7 mouse cellular contexts compared by ENCODE assay signal in the genomic region with DNA sequence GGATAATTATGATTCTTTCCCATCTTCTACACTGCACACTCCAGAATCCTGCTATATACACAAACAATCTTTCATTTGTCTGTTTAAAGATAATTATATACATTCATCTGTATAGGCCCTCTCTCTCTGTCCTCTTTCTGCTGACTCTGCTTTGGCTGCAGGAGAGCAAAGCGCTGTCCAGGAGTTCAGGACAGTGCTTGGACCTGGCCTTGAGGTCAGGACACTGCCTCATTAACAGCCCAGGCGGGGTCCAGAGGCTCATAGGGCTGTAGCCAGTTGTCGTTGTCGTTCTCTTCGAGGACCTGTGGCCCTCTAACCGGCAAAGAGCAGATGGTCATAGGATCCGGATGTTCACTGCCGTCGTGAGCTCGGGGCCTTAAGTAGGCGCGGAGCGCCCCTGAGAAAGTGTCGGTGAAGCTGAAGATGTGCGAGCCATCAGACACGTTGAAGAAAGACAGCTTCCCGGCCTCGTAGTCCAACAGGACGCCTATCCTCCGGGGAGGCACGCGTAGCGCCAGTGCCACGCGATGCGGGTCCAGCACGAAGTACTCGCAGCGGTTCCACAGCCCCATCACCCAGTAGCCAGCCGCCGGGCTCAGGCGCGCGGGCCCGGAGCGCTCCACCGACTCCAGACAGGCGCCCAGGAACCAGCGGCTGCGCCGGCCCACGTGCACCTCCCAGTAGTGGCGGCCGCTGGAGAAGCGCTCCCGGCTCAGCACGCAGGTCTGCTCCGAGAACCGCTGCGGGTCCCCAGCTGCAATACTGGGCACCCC. TPM values are rescaled to one million over a fixed set of nuclear protein-coding genes. Genes with fewer than 3 reads are reported as not detected.
DNase-seq lines count a peak whose midpoint lies in the region; ATAC-seq and TF ChIP-seq lines count a peak whose summit lies in the region.

No protein-coding gene starts in this region.

- no peaks in the 10 kb centered on the region for H3K4me1 ChIP-seq in lung, postnatal 0 days (ENCODE audit: insufficient read depth, low read depth, low read length)
- H3K4me1 ChIP-seq in embryonic facial prominence, embryonic 13.5 days: peaks cover 8% of the 10 kb centered on the region
- H3K4me1 ChIP-seq in intestine, embryonic 15.5 days (replicated peaks): peaks cover 2% of the 10 kb centered on the region; the same call in 1 of the 2 replicates
- peaks cover 8% of the 10 kb centered on the region; the same call in 1 of the 2 replicates for H3K4me1 ChIP-seq in liver, postnatal 0 days (ENCODE audit: insufficient read depth)
- no peaks in the 10 kb centered on the region for H3K4me1 ChIP-seq in stomach, embryonic 14.5 days (ENCODE audit: control insufficient read depth, insufficient read depth, low read length)

- H3K9ac ChIP-seq in lung, postnatal 0 days (replicated peaks; ENCODE audit: low read depth): no peak overlapping the region
- H3K9ac ChIP-seq in embryonic facial prominence, embryonic 13.5 days: peak overlapping the region; percentile 51; the same call in 1 of the 2 replicates
- peak overlapping the region; percentile 21; the same call in 1 of the 2 replicates for H3K9ac ChIP-seq in intestine, embryonic 15.5 days
- no peak overlapping the region for H3K9ac ChIP-seq in liver, postnatal 0 days (replicated peaks)
- H3K9ac ChIP-seq in stomach, embryonic 14.5 days (replicated peaks; ENCODE audit: low read depth, low read length): no peak overlapping the region

- DNase-seq in lung, postnatal 0 days (ENCODE audit: low spot score): no peak
- no peak for DNase-seq in lung, postnatal 4 days
- DNase-seq in liver, postnatal 0 days: peak; percentile 20
- no peak for DNase-seq in urinary bladder, postnatal 10 days (ENCODE audit: low spot score)

- WGBS in lung, postnatal 0 days: 6% methylated on average over 50 of the region's 50 CpGs
- WGBS in embryonic facial prominence, embryonic 13.5 days: 5% methylated on average over 50 of the region's 50 CpGs
- WGBS in intestine, embryonic 15.5 days: 5% methylated on average over 50 of the region's 50 CpGs
- WGBS in liver, postnatal 0 days (ENCODE audit: insufficient replicate concordance): 16% methylated on average over 43 of the region's 50 CpGs
- WGBS in stomach, embryonic 14.5 days: 6% methylated on average over 47 of the region's 50 CpGs

- 0 out of 2 replicates have a peak overlapping the region, but pooled peaks have one; percentile 3 for H3K4me3 ChIP-seq in lung, postnatal 0 days (ENCODE audit: low read depth, low read length)
- peak overlapping the region; percentile 41 for H3K4me3 ChIP-seq in embryonic facial prominence, embryonic 13.5 days
- H3K4me3 ChIP-seq in intestine, embryonic 15.5 days (replicated peaks): peak overlapping the region; percentile 33
- peak overlapping the region; percentile 27 for H3K4me3 ChIP-seq in liver, postnatal 0 days (ENCODE audit: low read depth, low read length)
- H3K4me3 ChIP-seq in stomach, embryonic 14.5 days (ENCODE audit: low read depth, low read length): peak overlapping the region; percentile 21

- peaks cover 9% of the 10 kb centered on the region; the same call in 1 of the 2 replicates for H3K27me3 ChIP-seq in lung, postnatal 0 days (replicated peaks; ENCODE audit: insufficient read depth, low read length)
- peaks cover 37% of the 10 kb centered on the region for H3K27me3 ChIP-seq in embryonic facial prominence, embryonic 13.5 days
- peaks cover 9% of the 10 kb centered on the region; the same call in 1 of the 2 replicates for H3K27me3 ChIP-seq in intestine, embryonic 15.5 days (replicated peaks)
- H3K27me3 ChIP-seq in liver, postnatal 0 days (ENCODE audit: insufficient read depth, low read length): peaks cover 13% of the 10 kb centered on the region
- H3K27me3 ChIP-seq in stomach, embryonic 14.5 days (ENCODE audit: control insufficient read depth, insufficient read depth, low read length): 0 out of 2 replicates have a peak, but pooled peaks cover 4% of the 10 kb centered on the region

- no peak overlapping the region for H3K27ac ChIP-seq in lung, postnatal 0 days (ENCODE audit: low read length)
- H3K27ac ChIP-seq in embryonic facial prominence, embryonic 13.5 days: no peak overlapping the region
- no peak overlapping the region for H3K27ac ChIP-seq in intestine, embryonic 15.5 days
- H3K27ac ChIP-seq in liver, postnatal 0 days (ENCODE audit: low read depth): no peak overlapping the region
- H3K27ac ChIP-seq in stomach, embryonic 14.5 days (ENCODE audit: low read length): no peak overlapping the region

- H3K36me3 ChIP-seq in lung, postnatal 0 days (ENCODE audit: insufficient read depth, low read length): no peaks in the 10 kb centered on the region
- H3K36me3 ChIP-seq in embryonic facial prominence, embryonic 13.5 days: no peaks in the 10 kb centered on the region
- H3K36me3 ChIP-seq in intestine, embryonic 15.5 days: no peaks in the 10 kb centered on the region
- no peaks in the 10 kb centered on the region for H3K36me3 ChIP-seq in liver, postnatal 0 days (replicated peaks; ENCODE audit: insufficient read depth, low read length)
- H3K36me3 ChIP-seq in stomach, embryonic 14.5 days (ENCODE audit: control insufficient read depth, insufficient read depth, low read length): no peaks in the 10 kb centered on the region

- peak overlapping the region; percentile 45 for H3K4me2 ChIP-seq in lung, postnatal 0 days (replicated peaks; ENCODE audit: low read depth, low read length)
- peak overlapping the region; percentile 75 for H3K4me2 ChIP-seq in embryonic facial prominence, embryonic 13.5 days
- H3K4me2 ChIP-seq in intestine, embryonic 15.5 days (replicated peaks): peak overlapping the region; percentile 86
- peak overlapping the region; percentile 47 for H3K4me2 ChIP-seq in liver, postnatal 0 days (ENCODE audit: low read depth, low read length)
- H3K4me2 ChIP-seq in stomach, embryonic 14.5 days (replicated peaks; ENCODE audit: low read depth, low read length): peak overlapping the region; percentile 51

- peaks cover 3% of the 10 kb centered on the region; the same call in 1 of the 2 replicates for H3K9me3 ChIP-seq in lung, postnatal 0 days (ENCODE audit: low read length)
- 0 out of 2 replicates have a peak, but pooled peaks cover 6% of the 10 kb centered on the region for H3K9me3 ChIP-seq in embryonic facial prominence, embryonic 13.5 days
- H3K9me3 ChIP-seq in intestine, embryonic 15.5 days: no peaks in the 10 kb centered on the region
- H3K9me3 ChIP-seq in liver, postnatal 0 days (ENCODE audit: low read length): peaks cover 3% of the 10 kb centered on the region; the same call in 1 of the 2 replicates
- peaks cover 6% of the 10 kb centered on the region; the same call in 1 of the 2 replicates for H3K9me3 ChIP-seq in stomach, embryonic 14.5 days (ENCODE audit: control insufficient read depth, low read depth, low read length)

- no peak for TF ChIP-seq CTCF in lung, postnatal 0 days (IDR thresholded peaks at IDR 0.05)
- TF ChIP-seq CTCF in liver, postnatal 0 days (IDR thresholded peaks at IDR 0.05; ENCODE audit: low read depth): no peak

- no peak for TF ChIP-seq EP300 in lung, postnatal 0 days (IDR thresholded peaks at IDR 0.05)
- TF ChIP-seq EP300 in liver, postnatal 0 days (IDR thresholded peaks at IDR 0.05; ENCODE audit: low read depth): no peak

- ATAC-seq in lung, postnatal 0 days: no peak
- no peak for ATAC-seq in embryonic facial prominence, embryonic 13.5 days (ENCODE audit: insufficient number of reproducible peaks, insufficient read depth, low FRiP score, low TSS enrichment, low read depth)
- peak; percentile 77 for ATAC-seq in intestine, embryonic 15.5 days
- no peak for ATAC-seq in liver, postnatal 0 days
- ATAC-seq in stomach, embryonic 14.5 days (ENCODE audit: insufficient number of reproducible peaks, insufficient read depth, low FRiP score, low read depth): peak; percentile 37; the same call in 1 of the 2 replicates

RNA-seq across cellular contexts. Expression of gene Olfr1394, which starts 14.8 kb away (rescaled TPM):
- not detected in 2 replicates for polyA plus RNA-seq in lung, postnatal 0 days (2015; fragmentation: Nextera tagmentation; extraction: Ambion mirVana)
- polyA plus RNA-seq in embryonic facial prominence, embryonic 13.5 days (2015; fragmentation: Nextera tagmentation; extraction: Ambion mirVana): not detected in 2 replicates
- polyA plus RNA-seq in intestine, embryonic 15.5 days (2015; fragmentation: Nextera tagmentation; extraction: Ambion mirVana): not detected in 2 replicates
- polyA plus RNA-seq in liver, postnatal 0 days (2015; fragmentation: Nextera tagmentation; extraction: Ambion mirVana): not detected in 2 replicates
- polyA plus RNA-seq in stomach, embryonic 14.5 days (2014; fragmentation: Nextera tagmentation; extraction: Ambion mirVana): not detected in 2 replicates

RNA-seq across cellular contexts. Expression of gene Btnl9, which starts 17.9 kb away (rescaled TPM):
- 0.56 and 0.82 TPM in 2 replicates for polyA plus RNA-seq in lung, postnatal 0 days (2015; fragmentation: Nextera tagmentation; extraction: Ambion mirVana)
- polyA plus RNA-seq in embryonic facial prominence, embryonic 13.5 days (2015; fragmentation: Nextera tagmentation; extraction: Ambion mirVana): 0.51 and 0.81 TPM in 2 replicates
- polyA plus RNA-seq in intestine, embryonic 15.5 days (2015; fragmentation: Nextera tagmentation; extraction: Ambion mirVana): 1.7 and 2.2 TPM in 2 replicates
- polyA plus RNA-seq in liver, postnatal 0 days (2015; fragmentation: Nextera tagmentation; extraction: Ambion mirVana): 1.6 and 1.9 TPM in 2 replicates
- polyA plus RNA-seq in stomach, embryonic 14.5 days (2014; fragmentation: Nextera tagmentation; extraction: Ambion mirVana): 2.4 TPM in 2 replicates

RNA-seq across cellular contexts. Expression of gene Olfr1395, which starts 27.0 kb away (rescaled TPM):
- polyA plus RNA-seq in lung, postnatal 0 days (2015; fragmentation: Nextera tagmentation; extraction: Ambion mirVana): not detected in 2 replicates
- polyA plus RNA-seq in embryonic facial prominence, embryonic 13.5 days (2015; fragmentation: Nextera tagmentation; extraction: Ambion mirVana): 0.08 TPM in 1 of 2 replicates, not detected in the other
- polyA plus RNA-seq in intestine, embryonic 15.5 days (2015; fragmentation: Nextera tagmentation; extraction: Ambion mirVana): not detected in 2 replicates
- not detected in 2 replicates for polyA plus RNA-seq in liver, postnatal 0 days (2015; fragmentation: Nextera tagmentation; extraction: Ambion mirVana)
- not detected in 2 replicates for polyA plus RNA-seq in stomach, embryonic 14.5 days (2014; fragmentation: Nextera tagmentation; extraction: Ambion mirVana)

RNA-seq across cellular contexts. Expression of gene Zfp62, which starts 34.1 kb away (rescaled TPM):
- polyA plus RNA-seq in lung, postnatal 0 days (2015; fragmentation: Nextera tagmentation; extraction: Ambion mirVana): 19.6 and 21.5 TPM in 2 replicates
- 41.7 and 46.5 TPM in 2 replicates for polyA plus RNA-seq in embryonic facial prominence, embryonic 13.5 days (2015; fragmentation: Nextera tagmentation; extraction: Ambion mirVana)
- polyA plus RNA-seq in intestine, embryonic 15.5 days (2015; fragmentation: Nextera tagmentation; extraction: Ambion mirVana): 24.4 and 28.6 TPM in 2 replicates
- 8.6 and 8.8 TPM in 2 replicates for polyA plus RNA-seq in liver, postnatal 0 days (2015; fragmentation: Nextera tagmentation; extraction: Ambion mirVana)
- 42.1 and 47.6 TPM in 2 replicates for polyA plus RNA-seq in stomach, embryonic 14.5 days (2014; fragmentation: Nextera tagmentation; extraction: Ambion mirVana)

RNA-seq across cellular contexts. Expression of gene Olfr1396, which starts 54.4 kb away (rescaled TPM):
- polyA plus RNA-seq in lung, postnatal 0 days (2015; fragmentation: Nextera tagmentation; extraction: Ambion mirVana): not detected in 2 replicates
- polyA plus RNA-seq in embryonic facial prominence, embryonic 13.5 days (2015; fragmentation: Nextera tagmentation; extraction: Ambion mirVana): 0.07 TPM in 1 of 2 replicates, not detected in the other
- polyA plus RNA-seq in intestine, embryonic 15.5 days (2015; fragmentation: Nextera tagmentation; extraction: Ambion mirVana): not detected in 2 replicates
- polyA plus RNA-seq in liver, postnatal 0 days (2015; fragmentation: Nextera tagmentation; extraction: Ambion mirVana): not detected in 2 replicates
- 0.08 TPM in 1 of 2 replicates, not detected in the other for polyA plus RNA-seq in stomach, embryonic 14.5 days (2014; fragmentation: Nextera tagmentation; extraction: Ambion mirVana)

Comparison
In these comparisons a context has a peak if more than half of its experiments do, and no peak if none do; other contexts are left out.
1. ATAC-seq: peak in intestine, embryonic 15.5 days (single experiment) and stomach, embryonic 14.5 days (single experiment); none in lung, postnatal 0 days (single experiment), embryonic facial prominence, embryonic 13.5 days (single experiment) and liver, postnatal 0 days (single experiment).
2. H3K9ac ChIP-seq: peak in embryonic facial prominence, embryonic 13.5 days (single experiment) and intestine, embryonic 15.5 days (single experiment); none in lung, postnatal 0 days (single experiment), liver, postnatal 0 days (single experiment) and stomach, embryonic 14.5 days (single experiment).
3. Peak in every context shown above with its lines, with median percentiles within 50 percentile points of each other: H3K4me2 ChIP-seq and H3K4me3 ChIP-seq.